Mouse (Mus musculus) stomach, postnatal 0 days (tissue): ENCODE data around the gene Cntf.

Source experiments
- CTCF ChIP-seq: IDR thresholded peaks from 2 replicates; pipeline ENCODE4 v1.5.1; 2016; ENCODE audit warnings: antibody characterized with exemption, low read depth, mild to moderate bottlenecking, moderate library complexity
- EP300 ChIP-seq: optimal IDR thresholded peaks from 2 replicates; pipeline ENCODE3; 2016; ENCODE audit warnings: antibody characterized with exemption

GRCm38 (mm10) chr19:12795511-12796327, 30.3 kb upstream of the Cntf start, which contains the start of the genes Zfp91 and Lpxn:
- TF ChIP-seq CTCF (peak; percentile 36), EP300 (peak; percentile 71)
